Mouse (Mus musculus): ENCODE measurements around the gene Sprr2e. TPM values are rescaled to one million over a fixed set of nuclear protein-coding genes. Genes with fewer than 3 reads are reported as not detected.

Gene Sprr2e
- polyA plus RNA-seq, 2 experiments: not detected

DNA sequence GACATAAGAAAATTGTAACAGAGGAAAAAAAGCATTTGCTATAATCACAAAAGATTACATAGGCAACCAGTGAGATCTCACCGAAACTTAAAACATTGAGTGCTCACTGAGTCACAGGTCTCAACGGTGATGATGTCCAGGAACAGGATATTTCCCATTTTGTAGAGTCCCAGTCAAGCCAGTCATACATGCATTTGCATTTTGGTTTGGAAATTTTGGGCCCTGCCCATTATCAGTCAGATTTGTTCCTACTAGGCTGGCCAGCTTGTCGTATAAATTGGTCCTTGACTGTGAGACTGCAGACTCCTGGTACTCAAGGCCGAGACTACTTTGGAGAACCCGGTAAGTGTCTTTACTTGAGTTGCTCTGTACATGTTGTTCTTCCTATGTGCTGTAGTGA lies 13.1 kb upstream of the Sprr2e start, which contains the start of gene Sprr2d:
Gene Sprr2d, plus strand, starts transcription at position 301 of the 400 bp plus-strand sequence.
- Histone ChIP-seq H3K27me3 (ENCODE audit: control insufficient read depth, insufficient read depth, low read length) (no peaks in the 10 kb centered on the region), H3K9ac (replicated peaks) (no peak within 1 kb of the TSS), H3K36me3 (replicated peaks; ENCODE audit: control insufficient read depth, insufficient read depth, low read depth) (no peaks in the 10 kb centered on the region), H3K27ac (no peak within 1 kb of the TSS), H3K4me1 (replicated peaks; ENCODE audit: control insufficient read depth in 2 of 2, insufficient read depth in 2 of 2, low read length in 1 of 2) (no peaks in the 10 kb centered on the region), H3K9me3 (ENCODE audit: control insufficient read depth, low read length) (no peaks in the 10 kb centered on the region), H3K4me2 (ENCODE audit: low read depth) (no peak within 1 kb of the TSS), H3K4me3 (ENCODE audit: insufficient read depth in 1 of 2, low read depth in 2 of 2, low read length in 2 of 2) (no peak within 1 kb of the TSS)
- TF ChIP-seq EP300 (IDR thresholded peaks at IDR 0.05; ENCODE audit: low read depth) (no peak), CTCF (IDR thresholded peaks at IDR 0.05; ENCODE audit: low read depth) (no peak)
- 75% methylated on average over 5 of the region's 5 CpGs for WGBS (ENCODE audit: insufficient replicate concordance)
- DNase-seq (ENCODE audit: low read depth in 3 of 3, low spot score in 3 of 3): no peak
- ATAC-seq (ENCODE audit: insufficient read depth): no peak

DNA sequence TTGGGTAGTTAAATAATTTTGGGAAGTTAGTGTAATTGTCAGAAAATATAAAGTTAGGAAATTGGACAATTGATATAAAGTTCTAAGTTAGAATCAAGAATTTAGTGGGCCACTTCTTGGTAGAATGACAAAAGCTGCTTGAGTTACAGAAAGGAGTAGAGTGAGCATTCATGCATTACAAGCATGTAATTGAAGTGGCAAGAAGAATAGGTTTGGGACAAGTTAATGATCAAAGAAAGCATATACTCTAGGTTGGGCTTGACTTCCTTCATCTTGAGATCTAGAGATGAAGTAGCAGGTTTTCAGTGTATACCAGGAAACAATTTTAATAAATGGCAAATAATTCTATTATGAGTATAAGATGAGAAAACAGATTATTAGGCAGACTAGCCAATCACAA lies 9.7 kb downstream of the Sprr2e start:
- DNase-seq (ENCODE audit: low read depth in 3 of 3, low spot score in 3 of 3) (no peak), ATAC-seq (ENCODE audit: insufficient read depth) (no peak)
- H3K27me3 ChIP-seq (ENCODE audit: control insufficient read depth, insufficient read depth, low read length): no peaks in the 10 kb centered on the region
- TF ChIP-seq EP300 (IDR thresholded peaks at IDR 0.05; ENCODE audit: low read depth) (no peak), CTCF (IDR thresholded peaks at IDR 0.05; ENCODE audit: low read depth) (no peak)
- no peaks in the 10 kb centered on the region for H3K9me3 ChIP-seq (ENCODE audit: control insufficient read depth, low read length)
- H3K4me1 ChIP-seq (replicated peaks; ENCODE audit: control insufficient read depth in 2 of 2, insufficient read depth in 2 of 2, low read length in 1 of 2): no peaks in the 10 kb centered on the region
- no peak overlapping the region for H3K4me3 ChIP-seq (ENCODE audit: insufficient read depth in 1 of 2, low read depth in 2 of 2, low read length in 2 of 2)
- no peak overlapping the region for H3K4me2 ChIP-seq (ENCODE audit: low read depth)
- H3K36me3 ChIP-seq (replicated peaks; ENCODE audit: control insufficient read depth, insufficient read depth, low read depth): no peaks in the 10 kb centered on the region
- no peak overlapping the region for H3K9ac ChIP-seq (replicated peaks)
- no peak overlapping the region for H3K27ac ChIP-seq

DNA sequence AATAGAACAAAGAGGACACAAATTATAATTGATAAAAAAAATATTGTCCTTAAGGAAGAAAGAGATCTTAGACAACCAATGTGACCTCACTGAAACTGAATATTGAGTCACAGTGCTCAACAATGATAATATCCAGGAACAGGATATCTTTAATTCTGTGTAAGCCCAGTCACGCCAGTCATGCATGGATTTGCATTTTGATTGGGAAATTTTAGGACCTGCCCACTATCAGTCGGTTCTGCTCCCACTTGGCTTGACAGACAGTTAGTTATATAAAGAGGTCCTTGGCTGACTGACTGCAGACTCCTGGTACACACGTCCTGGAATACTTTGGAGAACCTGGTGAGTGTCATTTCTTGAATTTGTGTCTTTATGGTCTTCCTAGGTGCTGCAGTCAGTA lies 12.9 kb downstream of the Sprr2e start, which contains the start of gene Sprr2f:
Gene Sprr2f, plus strand, starts transcription at position 301 of the 400 bp plus-strand sequence.
- WGBS (ENCODE audit: insufficient replicate concordance): 45% methylated on average over 3 of the region's 3 CpGs

DNA sequence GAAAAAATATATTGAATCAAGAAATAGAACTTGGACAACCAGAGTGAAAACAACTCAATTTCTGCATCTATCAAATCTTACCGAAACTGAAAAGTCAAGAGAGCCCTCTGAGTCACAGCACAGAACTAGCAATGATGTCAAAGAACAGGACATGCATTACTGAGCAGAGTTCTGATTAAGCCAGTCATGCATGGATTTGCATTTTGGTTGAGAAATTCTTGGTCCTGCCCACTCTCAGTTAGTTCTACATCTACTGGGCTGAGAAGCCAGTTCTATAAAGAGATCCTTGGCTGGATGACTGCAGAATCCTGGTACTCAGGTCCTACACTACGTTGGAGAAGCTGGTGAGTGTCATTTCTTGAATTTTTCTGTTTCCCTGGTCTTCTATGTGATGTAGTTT lies 21.7 kb downstream of the Sprr2e start:
- H3K4me2 ChIP-seq (ENCODE audit: low read depth): no peak overlapping the region
- H3K4me3 ChIP-seq (ENCODE audit: insufficient read depth in 1 of 2, low read depth in 2 of 2, low read length in 2 of 2): no peak overlapping the region
- no peaks in the 10 kb centered on the region for H3K9me3 ChIP-seq (ENCODE audit: control insufficient read depth, low read length)
- TF ChIP-seq CTCF (IDR thresholded peaks at IDR 0.05; ENCODE audit: low read depth) (no peak), EP300 (IDR thresholded peaks at IDR 0.05; ENCODE audit: low read depth) (no peak)
- H3K9ac ChIP-seq (replicated peaks): no peak overlapping the region
- WGBS (ENCODE audit: insufficient replicate concordance): 39% methylated on average over 2 of the region's 2 CpGs
- H3K27me3 ChIP-seq (ENCODE audit: control insufficient read depth, insufficient read depth, low read length): no peaks in the 10 kb centered on the region
- ATAC-seq (ENCODE audit: insufficient read depth) (no peak), DNase-seq (ENCODE audit: low read depth in 3 of 3, low spot score in 3 of 3) (no peak)
- no peaks in the 10 kb centered on the region for H3K36me3 ChIP-seq (replicated peaks; ENCODE audit: control insufficient read depth, insufficient read depth, low read depth)
- H3K27ac ChIP-seq: no peak overlapping the region
- H3K4me1 ChIP-seq (replicated peaks; ENCODE audit: control insufficient read depth in 2 of 2, insufficient read depth in 2 of 2, low read length in 1 of 2): no peaks in the 10 kb centered on the region

More for the DNA sequence above, 12.9 kb downstream of the Sprr2e start, which contains the start of gene Sprr2f:
- TF ChIP-seq CTCF (IDR thresholded peaks at IDR 0.05; ENCODE audit: low read depth) (no peak), EP300 (IDR thresholded peaks at IDR 0.05; ENCODE audit: low read depth) (no peak)
- Histone ChIP-seq H3K9ac (replicated peaks) (no peak within 1 kb of the TSS), H3K36me3 (replicated peaks; ENCODE audit: control insufficient read depth, insufficient read depth, low read depth) (no peaks in the 10 kb centered on the region), H3K27ac (no peak within 1 kb of the TSS), H3K4me2 (ENCODE audit: low read depth) (no peak within 1 kb of the TSS), H3K27me3 (ENCODE audit: control insufficient read depth, insufficient read depth, low read length) (no peaks in the 10 kb centered on the region), H3K4me3 (ENCODE audit: insufficient read depth in 1 of 2, low read depth in 2 of 2, low read length in 2 of 2) (no peak within 1 kb of the TSS), H3K4me1 (replicated peaks; ENCODE audit: control insufficient read depth in 2 of 2, insufficient read depth in 2 of 2, low read length in 1 of 2) (no peaks in the 10 kb centered on the region), H3K9me3 (ENCODE audit: control insufficient read depth, low read length) (no peaks in the 10 kb centered on the region)
- ATAC-seq (ENCODE audit: insufficient read depth): no peak
- no peak for DNase-seq (ENCODE audit: low read depth in 3 of 3, low spot score in 3 of 3)

DNA sequence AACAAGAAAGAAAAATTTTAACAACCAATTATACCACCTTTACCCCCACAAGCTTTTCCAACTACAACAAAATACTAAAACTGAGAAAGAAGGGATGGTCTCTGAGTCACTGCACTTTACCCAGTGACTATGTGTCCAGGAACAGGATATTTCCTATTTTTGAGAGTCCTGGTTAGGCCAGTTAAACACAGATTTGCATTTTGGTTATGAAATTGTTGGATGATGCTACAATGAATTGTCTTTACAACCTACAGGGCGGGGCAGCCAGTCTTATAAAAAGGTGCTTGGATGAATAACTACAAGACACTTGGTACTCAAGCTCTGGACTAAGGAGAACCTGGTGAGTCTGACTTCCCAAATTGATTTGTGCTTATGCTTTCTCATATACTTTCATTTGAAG lies 33.4 kb downstream of the Sprr2e start, which contains the start of gene Sprr2h:
Gene Sprr2h, plus strand, starts transcription at position 301 of the 400 bp plus-strand sequence.
- H3K9me3 ChIP-seq (ENCODE audit: control insufficient read depth, low read length): no peaks in the 10 kb centered on the region
- no peak for DNase-seq (ENCODE audit: low read depth in 3 of 3, low spot score in 3 of 3)
- no peaks in the 10 kb centered on the region for H3K4me1 ChIP-seq (replicated peaks; ENCODE audit: control insufficient read depth in 2 of 2, insufficient read depth in 2 of 2, low read length in 1 of 2)
- ATAC-seq (ENCODE audit: insufficient read depth): no peak
- H3K27me3 ChIP-seq (ENCODE audit: control insufficient read depth, insufficient read depth, low read length): no peaks in the 10 kb centered on the region
- H3K4me2 ChIP-seq (ENCODE audit: low read depth): no peak within 1 kb of the TSS
- TF ChIP-seq CTCF (IDR thresholded peaks at IDR 0.05; ENCODE audit: low read depth) (no peak), EP300 (IDR thresholded peaks at IDR 0.05; ENCODE audit: low read depth) (no peak)
- H3K9ac ChIP-seq (replicated peaks): no peak within 1 kb of the TSS
- H3K27ac ChIP-seq: no peak within 1 kb of the TSS
- WGBS (ENCODE audit: insufficient replicate concordance): 59% methylated on average over 1 of the region's 1 CpGs
- H3K4me3 ChIP-seq (ENCODE audit: insufficient read depth in 1 of 2, low read depth in 2 of 2, low read length in 2 of 2): no peak within 1 kb of the TSS
- H3K36me3 ChIP-seq (replicated peaks; ENCODE audit: control insufficient read depth, insufficient read depth, low read depth): no peaks in the 10 kb centered on the region

Measured in liver, embryonic 14.5 days (tissue).